Mouse (Mus musculus) MEL (cell line): ENCODE results near the gene P2rx7. TPM values are rescaled to one million over a fixed set of nuclear protein-coding genes. Genes with fewer than 3 reads are reported as not detected.
A peak's percentile ranks its signal among the peaks of the same experiment; 100 is the strongest.

Experiments
- DNase-seq: peaks from one replicate; pipeline ENCODE4 v3.0.0; 2011; ENCODE audit warnings: low read depth, low spot score
- H3K27ac ChIP-seq: 2 replicates; pipeline ENCODE4 v1.5.1; 2012; ENCODE audit warnings: low read depth, mild to moderate bottlenecking, control low read depth, low read length, moderate library complexity; ENCODE audit not compliant: control insufficient read depth
- H3K27me3 ChIP-seq, 2 experiments: fragments of 150-350 bp in 1 of 2; sonication (generic) in 1 of 2; 2 replicates each; pipeline ENCODE4 v1.6.1; 2012; ENCODE audit warnings: low read length in 2 of 2, mild to moderate bottlenecking in 2 of 2, improper control_type of control experiment in 1 of 2, moderate library complexity in 1 of 2; ENCODE audit not compliant: insufficient read depth in 2 of 2, control insufficient read depth in 1 of 2
- H3K36me3 ChIP-seq, 2 experiments: 2 replicates each; pipeline ENCODE4 v1.6.1; 2012 to 2014; ENCODE audit warnings: low read length in 2 of 2, improper control_type of control experiment in 1 of 2, inconsistent platforms in 1 of 2, mild to moderate bottlenecking in 1 of 2; ENCODE audit not compliant: insufficient read depth in 2 of 2, control insufficient read depth in 1 of 2
- H3K4me1 ChIP-seq, 2 experiments: fragments of 150-350 bp in 1 of 2; sonication (generic) in 1 of 2; 2 replicates each; pipeline ENCODE4 v1.6.1; 2012; ENCODE audit warnings: low read length in 2 of 2, improper control_type of control experiment in 1 of 2, mild to moderate bottlenecking in 1 of 2; ENCODE audit not compliant: insufficient read depth in 2 of 2, control insufficient read depth in 1 of 2
- H3K4me3 ChIP-seq, 2 experiments: fragments of 150-350 bp in 1 of 2; sonication (generic) in 1 of 2; 2 replicates each; pipeline ENCODE4 v1.5.1; 2012; ENCODE audit warnings: low read depth in 2 of 2, low read length in 2 of 2, mild to moderate bottlenecking in 2 of 2, moderate library complexity in 2 of 2, control low read depth in 1 of 2, improper control_type of control experiment in 1 of 2; ENCODE audit not compliant: control insufficient read depth in 1 of 2, insufficient read depth in 1 of 2
- H3K79me2 ChIP-seq: 2 replicates; pipeline ENCODE4 v1.6.1; 2012; ENCODE audit warnings: mild to moderate bottlenecking, low read length, moderate library complexity; ENCODE audit not compliant: control insufficient read depth, poor library complexity, insufficient read depth
- H3K9ac ChIP-seq: 2 replicates; pipeline ENCODE4 v1.6.1; 2012; ENCODE audit warnings: low read depth, mild to moderate bottlenecking, control low read depth, low read length, moderate library complexity; ENCODE audit not compliant: control insufficient read depth, poor library complexity, severe bottlenecking
- H3K9me3 ChIP-seq: fragments of 150-350 bp; sonication (generic); replicated peaks from 2 replicates; pipeline ENCODE4 v1.6.1; 2012; ENCODE audit warnings: mild to moderate bottlenecking, low read length, improper control_type of control experiment, moderate library complexity; ENCODE audit not compliant: insufficient read depth
- BHLHE40 ChIP-seq: IDR thresholded peaks from 2 replicates; pipeline ENCODE4 v1.6.1; 2012; ENCODE audit warnings: low read depth, mild to moderate bottlenecking, inconsistent platforms, low read length, improper control_type of control experiment, borderline replicate concordance
- CHD1 ChIP-seq: IDR thresholded peaks from 2 replicates; pipeline ENCODE4 v1.6.1; 2012; ENCODE audit warnings: low read depth, mild to moderate bottlenecking, inconsistent platforms, low read length, improper control_type of control experiment
- CHD2 ChIP-seq: IDR thresholded peaks from 2 replicates; pipeline ENCODE4 v1.6.1; 2011; ENCODE audit warnings: low read length, improper control_type of control experiment
- CTCF ChIP-seq, 3 experiments: IDR thresholded peaks in 2 of 3; conservative IDR thresholded peaks in 1 of 3; 2 replicates each; pipeline ENCODE4 v1.5.1; 2011 to 2012; ENCODE audit warnings: low read length in 3 of 3, low read depth in 2 of 3, mild to moderate bottlenecking in 2 of 3, improper control_type of control experiment in 1 of 3, inconsistent platforms in 1 of 3, mixed read lengths in 1 of 3, moderate library complexity in 1 of 3; ENCODE audit not compliant: control insufficient read depth in 1 of 3, insufficient read depth in 1 of 3, poor library complexity in 1 of 3, severe bottlenecking in 1 of 3
- ELF1 ChIP-seq: IDR thresholded peaks from 2 replicates; pipeline ENCODE4 v1.6.1; 2014; ENCODE audit warnings: low read depth, mild to moderate bottlenecking, inconsistent platforms, low read length, improper control_type of control experiment, moderate library complexity
- HCFC1 ChIP-seq: IDR thresholded peaks from 2 replicates; pipeline ENCODE4 v1.6.1; 2012; ENCODE audit warnings: low read depth, mild to moderate bottlenecking, inconsistent platforms, low read length, improper control_type of control experiment, moderate library complexity
- KAT2A ChIP-seq: conservative IDR thresholded peaks from 2 replicates; pipeline ENCODE4 v1.6.1; 2012; ENCODE audit warnings: low read depth, low read length, improper control_type of control experiment, inconsistent platforms
- MAX ChIP-seq: IDR thresholded peaks from 2 replicates; pipeline ENCODE4 v1.6.1; 2011; ENCODE audit warnings: low read length, improper control_type of control experiment
- MAZ ChIP-seq: IDR thresholded peaks from 2 replicates; pipeline ENCODE4 v1.6.1; 2012; ENCODE audit warnings: low read depth, mild to moderate bottlenecking, inconsistent platforms, low read length, improper control_type of control experiment
- MEF2A ChIP-seq: IDR thresholded peaks from 2 replicates; pipeline ENCODE4 v1.6.1; 2014; ENCODE audit warnings: low read depth, mild to moderate bottlenecking, inconsistent platforms, low read length, improper control_type of control experiment; ENCODE audit not compliant: poor library complexity, insufficient replicate concordance, severe bottlenecking; ENCODE audit errors: extremely low read depth
- MXI1 ChIP-seq: IDR thresholded peaks from 2 replicates; pipeline ENCODE4 v1.6.1; 2011; ENCODE audit warnings: mild to moderate bottlenecking, low read depth, low read length, improper control_type of control experiment
- MYB ChIP-seq: IDR thresholded peaks from 2 replicates; pipeline ENCODE4 v1.6.1; 2011; ENCODE audit warnings: mild to moderate bottlenecking, low read depth, low read length, improper control_type of control experiment
- MYC ChIP-seq: IDR thresholded peaks from 2 replicates; pipeline ENCODE4 v1.6.1; 2011; ENCODE audit warnings: low read depth, mild to moderate bottlenecking, low read length, improper control_type of control experiment, moderate library complexity
- NELFE ChIP-seq: IDR thresholded peaks from 2 replicates; pipeline ENCODE4 v1.6.1; 2011; ENCODE audit warnings: low read depth, low read length, improper control_type of control experiment
- POLR2A ChIP-seq, 2 experiments: IDR thresholded peaks; 2 replicates each; pipeline ENCODE4 v1.6.1; 2011 to 2012; ENCODE audit warnings: low read length in 2 of 2, mild to moderate bottlenecking in 2 of 2, control low read depth in 1 of 2, improper control_type of control experiment in 1 of 2, low read depth in 1 of 2, moderate library complexity in 1 of 2; ENCODE audit not compliant: control insufficient read depth in 1 of 2, insufficient read depth in 1 of 2, poor library complexity in 1 of 2
- POLR2AphosphoS5 ChIP-seq: IDR thresholded peaks from 2 replicates; pipeline ENCODE4 v1.6.1; 2012; ENCODE audit warnings: low read depth, borderline replicate concordance, mild to moderate bottlenecking, inconsistent platforms, low read length, moderate library complexity, mixed read lengths
- SIN3A ChIP-seq: IDR thresholded peaks from 2 replicates; pipeline ENCODE4 v1.6.1; 2012; ENCODE audit warnings: low read length, improper control_type of control experiment, inconsistent platforms
- SMC3 ChIP-seq: IDR thresholded peaks from 2 replicates; pipeline ENCODE4 v1.6.1; 2011; ENCODE audit warnings: low read depth, low read length, improper control_type of control experiment
- TAL1 ChIP-seq: IDR thresholded peaks from 2 replicates; pipeline ENCODE4 v1.6.1; 2012; ENCODE audit warnings: mild to moderate bottlenecking, inconsistent platforms, low read length, moderate library complexity, mixed read lengths
- TBP ChIP-seq: IDR thresholded peaks from 2 replicates; pipeline ENCODE4 v1.8.0; 2011; ENCODE audit warnings: low read depth, low read length, improper control_type of control experiment
- TCF12 ChIP-seq: IDR thresholded peaks from 2 replicates; pipeline ENCODE4 v1.6.1; 2014; ENCODE audit warnings: low read depth, mild to moderate bottlenecking, inconsistent platforms, low read length, improper control_type of control experiment, moderate library complexity
- UBTF ChIP-seq: IDR thresholded peaks from 2 replicates; pipeline ENCODE4 v1.6.1; 2012; ENCODE audit warnings: low read depth, mild to moderate bottlenecking, inconsistent platforms, low read length, improper control_type of control experiment, moderate library complexity, borderline replicate concordance; ENCODE audit not compliant: insufficient read depth
- USF1 ChIP-seq: IDR thresholded peaks from 2 replicates; pipeline ENCODE4 v1.6.1; 2014; ENCODE audit warnings: low read depth, mild to moderate bottlenecking, inconsistent platforms, low read length, improper control_type of control experiment, moderate library complexity
- USF2 ChIP-seq, 2 experiments: IDR thresholded peaks; 2 replicates each; pipeline ENCODE4 v1.6.1; 2011 to 2012; ENCODE audit warnings: improper control_type of control experiment in 2 of 2, low read length in 2 of 2, borderline replicate concordance in 1 of 2, inconsistent platforms in 1 of 2, low read depth in 1 of 2, mild to moderate bottlenecking in 1 of 2; ENCODE audit not compliant: insufficient read depth in 1 of 2
- ZKSCAN1 ChIP-seq: IDR thresholded peaks from 2 replicates; pipeline ENCODE4 v1.6.1; 2012; ENCODE audit warnings: low read depth, mild to moderate bottlenecking, inconsistent platforms, low read length, improper control_type of control experiment, moderate library complexity
- ZMIZ1 ChIP-seq: IDR thresholded peaks from 2 replicates; pipeline ENCODE4 v1.6.1; 2012; ENCODE audit warnings: low read depth, mild to moderate bottlenecking, inconsistent platforms, low read length, improper control_type of control experiment, moderate library complexity
- ZNF384 ChIP-seq: IDR thresholded peaks from 2 replicates; pipeline ENCODE4 v1.6.1; 2012; ENCODE audit warnings: low read depth, mild to moderate bottlenecking, inconsistent platforms, low read length, improper control_type of control experiment
- polyA plus RNA-seq, 2 experiments: library from polyadenylated mRNA; stranded (reverse) in 1 of 2; unstranded in 1 of 2; fragments of >175 nt in 1 of 2; fragments of >200 nt in 1 of 2; gene quantifications; 2 replicates each; pipeline versions ENCODE4 v1.2.1 to v1.2.4; 2012; ENCODE audit warnings: low replicate concordance in 2 of 2, low read depth in 1 of 2; ENCODE audit not compliant: insufficient read length in 2 of 2, insufficient read depth in 1 of 2, missing spikeins in 1 of 2
- total RNA-seq: library from RNA; depleted of rRNA; stranded (reverse); fragments of 300-350 nt; gene quantifications from 2 replicates; pipeline ENCODE4 v1.2.3, GENCODE M21; 2012

P2rx7 gene
- total and polyA plus RNA-seq, 3 experiments: 29.3 to 254 (median 40.8) TPM

GRCm38 (mm10) chr5:122665036-122665435 is 21.3 kb downstream of the P2rx7 start:
- H3K4me1 ChIP-seq: peaks cover 10 to 25% of the 10 kb centered on the region in 2 experiments; a peak in 3 of 4 replicates
- TF ChIP-seq POLR2AphosphoS5: no peak
- no peak for TF ChIP-seq CHD2
- no peak for TF ChIP-seq TAL1
- no peak for TF ChIP-seq MXI1
- no peak for TF ChIP-seq HCFC1
- no peak for TF ChIP-seq UBTF
- no peak for TF ChIP-seq USF1
- TF ChIP-seq MEF2A: no peak
- no peak for TF ChIP-seq CHD1
- TF ChIP-seq NELFE: no peak
- no peak for TF ChIP-seq MYB
- TF ChIP-seq MYC: no peak
- no peak for TF ChIP-seq TBP
- no peak for TF ChIP-seq BHLHE40
- no peak for TF ChIP-seq ELF1
- TF ChIP-seq ZMIZ1: no peak
- no peak for TF ChIP-seq MAX
- TF ChIP-seq ZKSCAN1: no peak
- TF ChIP-seq ZNF384: no peak
- H3K4me3 ChIP-seq: no peak overlapping the region
- H3K9ac ChIP-seq: no peak overlapping the region
- no peak overlapping the region for H3K27ac ChIP-seq
- no peaks in the 10 kb centered on the region for H3K27me3 ChIP-seq
- no peaks in the 10 kb centered on the region for H3K79me2 ChIP-seq
- H3K9me3 ChIP-seq: no peaks in the 10 kb centered on the region
- peaks cover 6 to 29% of the 10 kb centered on the region in 2 experiments for H3K36me3 ChIP-seq
- no peak for DNase-seq

- Histone ChIP-seq H3K27me3 (no peaks in the 10 kb centered on the region), H3K9me3 (no peaks in the 10 kb centered on the region), H3K36me3 (peaks cover 14 to 33% of the 10 kb centered on the region in 2 experiments), H3K79me2 (no peaks in the 10 kb centered on the region), H3K4me3 (no peak overlapping the region), H3K27ac (peak overlapping the region; percentile 96), H3K4me1 (peaks cover 11 to 28% of the 10 kb centered on the region in 2 experiments; a peak in 3 of 4 replicates), H3K9ac (peak overlapping the region; percentile 47)
- peak; percentile 88 for DNase-seq
- TF ChIP-seq TCF12 (peak; percentile 82), MAX (0 out of 2 replicates have a peak, but pooled peaks have one; percentile 46), SMC3 (no peak), USF2 (IDR thresholded peaks at IDR 0.05; ENCODE audit: borderline replicate concordance in 1 of 2, insufficient read depth in 1 of 2, low read depth in 1 of 2, low read length in 2 of 2) (0 out of 4 replicates have a peak, but pooled peaks of 1 of the 2 experiments have one; percentile 26), MYB (peak; percentile 62; the same call in 1 of the 2 replicates), MYC (no peak), SIN3A (peak; percentile 84), CTCF (IDR thresholded peaks at IDR 0.05 in 2 of 3, conservative IDR thresholded peaks at IDR 0.05 in 1 of 3; ENCODE audit: control insufficient read depth in 1 of 3, insufficient read depth in 1 of 3, low read depth in 2 of 3, low read length in 3 of 3, poor library complexity in 1 of 3, severe bottlenecking in 1 of 3) (no peak), ZNF384 (peak; percentile 19), MEF2A (peak; percentile 60; the same call in 1 of the 2 replicates), UBTF (no peak), POLR2A (IDR thresholded peaks at IDR 0.05; ENCODE audit: control insufficient read depth in 1 of 2, insufficient read depth in 1 of 2, low read depth in 1 of 2, low read length in 2 of 2, poor library complexity in 1 of 2) (no peak), ZMIZ1 (no peak), KAT2A (peak; percentile 62; the same call in 1 of the 2 replicates), TAL1 (no peak), MAZ (peak; percentile 64; the same call in 1 of the 2 replicates), USF1 (0 out of 2 replicates have a peak, but pooled peaks have one; percentile 18)
These were observed 25.5 kb downstream of the P2rx7 start for GRCm38 (mm10) chr5:122668981-122669897.
